Mouse (Mus musculus) E14TG2a.4 (cell line): ENCODE data around the gene Ap1s2.

Source experiments
- CTCF ChIP-seq: conservative IDR thresholded peaks from 2 replicates; pipeline ENCODE4 v1.5.1; 2014; ENCODE audit warnings: low read length
- POU5F1 ChIP-seq: IDR thresholded peaks from 2 replicates; pipeline ENCODE4 v1.6.1; 2014; ENCODE audit warnings: low read length, borderline replicate concordance

DNA sequence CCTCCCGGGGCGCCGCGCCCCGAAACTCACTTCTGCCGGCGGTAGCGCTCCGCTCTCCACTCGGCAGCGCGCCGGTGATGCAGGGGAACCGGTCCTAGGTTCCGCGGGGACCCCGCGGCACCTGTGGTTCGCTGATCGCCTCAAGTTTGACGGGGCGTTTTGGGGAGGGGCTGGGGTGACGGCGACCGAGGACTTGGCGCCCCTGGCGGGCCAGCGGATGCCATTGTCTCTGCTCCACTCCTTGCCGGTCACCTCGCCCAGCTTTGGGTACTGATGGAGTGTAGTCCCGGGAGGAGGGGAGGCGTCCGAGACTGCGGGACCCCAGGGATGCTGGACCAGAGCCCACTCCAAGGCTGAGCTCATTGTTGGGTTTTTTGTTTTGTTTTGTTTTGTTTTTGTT lies 564 bp downstream of the Ap1s2 start:
- TF ChIP-seq CTCF, result no peak
- TF ChIP-seq POU5F1, result no peak
